Mouse (Mus musculus): Measurements from ENCODE around the gene Olfr1156.

Olfr1156 gene

DNA sequence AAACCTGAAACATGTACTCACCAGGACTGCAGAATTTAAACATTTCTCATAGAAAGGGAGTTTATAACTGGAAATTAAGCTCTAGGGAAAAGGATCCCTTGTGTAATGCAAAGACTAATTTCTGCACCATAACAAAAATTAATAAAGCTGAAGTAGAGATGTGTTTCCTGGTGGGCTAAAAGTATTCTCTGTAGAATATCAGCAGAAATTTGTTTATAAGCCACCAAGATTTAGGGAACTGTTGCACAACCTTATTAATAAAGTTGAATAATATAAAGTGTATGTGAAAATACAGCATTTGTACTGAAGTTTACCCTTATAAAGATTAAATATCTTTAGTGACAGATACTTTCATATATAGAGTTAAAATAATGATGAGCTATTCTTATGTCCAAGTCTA, at the start of gene Olfr1156:
Gene Olfr1156, minus strand, starts transcription at position 101 of the 400 bp plus-strand sequence.
- DNase-seq, result no peak

- DNase-seq, result no peak
Observed at GRCm38 (mm10) chr2:87989813-87990212, 36.9 kb upstream of the Olfr1156 start, which contains the start of gene Olfr1158. Gene Olfr1158, plus strand, starts transcription at chr2:87990113.

GRCm38 (mm10) chr2:87974563-87974962, 21.7 kb upstream of the Olfr1156 start, which contains the start of gene Olfr74:
Gene Olfr74, minus strand, starts transcription at chr2:87974663.
- no peak for DNase-seq

DNA sequence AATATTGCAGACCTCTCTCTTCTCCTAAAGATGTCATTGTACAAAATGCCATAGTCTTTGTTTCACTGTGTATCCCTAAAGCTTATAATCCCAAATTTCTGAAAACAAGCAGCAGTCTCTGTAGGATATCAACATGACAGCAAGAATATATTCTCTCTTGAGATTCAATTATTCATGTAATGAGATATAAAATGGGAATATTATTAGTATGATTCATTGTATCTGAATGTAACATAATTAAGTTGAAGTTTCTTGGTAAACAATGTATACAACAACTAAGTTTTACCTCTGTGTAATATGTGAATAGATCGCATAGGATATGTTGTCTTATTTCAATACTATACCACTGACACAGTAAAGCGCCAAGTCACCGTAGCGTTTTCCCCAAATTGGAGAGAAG, 15.3 kb upstream of the Olfr1156 start, which contains the start of gene Olfr1157:
Gene Olfr1157, minus strand, starts transcription at position 101 of the 400 bp plus-strand sequence.
- no peak for DNase-seq

- no peak for DNase-seq
Observed at GRCm38 (mm10) chr2:87945037-87945436, 7.9 kb downstream of the Olfr1156 start, which contains the start of gene Olfr1155. Gene Olfr1155, minus strand, starts transcription at chr2:87945137.

DNA sequence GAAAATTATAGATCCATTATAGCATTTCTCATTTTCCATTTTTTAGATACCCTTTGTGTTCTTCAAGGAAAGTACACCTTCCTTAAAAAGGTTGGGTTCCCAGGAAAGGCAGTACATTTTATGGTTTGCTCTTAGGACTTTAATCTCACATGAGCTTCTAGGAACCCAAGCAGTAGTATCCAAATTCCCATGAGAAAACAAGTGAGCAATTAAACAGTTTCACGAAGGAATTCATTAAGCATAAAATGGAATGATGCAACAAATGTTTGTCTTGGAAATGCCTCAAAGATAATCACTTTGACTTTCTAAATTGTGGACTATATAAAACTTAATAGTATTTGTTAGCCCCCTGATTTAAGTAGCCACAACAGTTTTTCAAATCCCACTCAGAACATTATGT, 47.8 kb downstream of the Olfr1156 start, which contains the start of gene Olfr1154:
Gene Olfr1154, minus strand, starts transcription at position 101 of the 400 bp plus-strand sequence.
- no peak for DNase-seq

Measured in B cell, adult 2 months (primary cell).